Mouse (Mus musculus): ENCODE results near the gene Taar1. TPM values are rescaled to one million over a fixed set of nuclear protein-coding genes. Genes with fewer than 3 reads are reported as not detected.

Gene Taar1
- polyA plus RNA-seq, 1 experiment from 2014 or later: not detected

DNA sequence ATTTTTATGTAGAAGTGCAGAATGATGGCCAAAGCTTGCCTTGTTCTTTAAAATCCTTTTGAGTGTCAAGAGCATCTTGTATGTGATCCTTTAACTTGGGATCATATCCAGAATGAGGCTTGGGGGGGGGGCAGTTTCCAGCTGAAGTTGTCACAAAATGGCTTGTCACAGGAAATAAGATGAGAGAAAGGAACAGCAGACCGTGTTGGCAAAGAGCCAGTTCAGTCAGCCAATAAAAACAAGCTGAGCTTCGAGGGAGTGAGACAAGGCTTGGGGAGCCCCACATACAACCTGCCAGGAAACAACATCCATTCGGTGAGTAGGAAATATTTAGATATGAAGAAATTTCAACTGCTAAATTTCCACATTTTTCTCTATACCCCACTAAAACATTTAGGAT is 43.3 kb downstream of the Taar1 start:
- no peak overlapping the region for H3K4me2 ChIP-seq (replicated peaks; ENCODE audit: low read depth)
- no peak overlapping the region for H3K4me3 ChIP-seq (ENCODE audit: low read depth, low read length)
- no peaks in the 10 kb centered on the region for H3K27me3 ChIP-seq (replicated peaks; ENCODE audit: control insufficient read depth, insufficient read depth, low read length)
- H3K9ac ChIP-seq (ENCODE audit: low read depth, low read length): no peak overlapping the region
- WGBS: 39% methylated on average over 3 of the region's 3 CpGs
- no peaks in the 10 kb centered on the region for H3K36me3 ChIP-seq (ENCODE audit: control insufficient read depth, insufficient read depth)
- no peaks in the 10 kb centered on the region for H3K9me3 ChIP-seq (ENCODE audit: control insufficient read depth)
- no peak overlapping the region for H3K27ac ChIP-seq (ENCODE audit: low read depth, low read length)
- ATAC-seq: no peak
- no peaks in the 10 kb centered on the region for H3K4me1 ChIP-seq (replicated peaks; ENCODE audit: control insufficient read depth, insufficient read depth, low read length)
- no peak for TF ChIP-seq CTCF (IDR thresholded peaks at IDR 0.05; ENCODE audit: low read depth)

DNA sequence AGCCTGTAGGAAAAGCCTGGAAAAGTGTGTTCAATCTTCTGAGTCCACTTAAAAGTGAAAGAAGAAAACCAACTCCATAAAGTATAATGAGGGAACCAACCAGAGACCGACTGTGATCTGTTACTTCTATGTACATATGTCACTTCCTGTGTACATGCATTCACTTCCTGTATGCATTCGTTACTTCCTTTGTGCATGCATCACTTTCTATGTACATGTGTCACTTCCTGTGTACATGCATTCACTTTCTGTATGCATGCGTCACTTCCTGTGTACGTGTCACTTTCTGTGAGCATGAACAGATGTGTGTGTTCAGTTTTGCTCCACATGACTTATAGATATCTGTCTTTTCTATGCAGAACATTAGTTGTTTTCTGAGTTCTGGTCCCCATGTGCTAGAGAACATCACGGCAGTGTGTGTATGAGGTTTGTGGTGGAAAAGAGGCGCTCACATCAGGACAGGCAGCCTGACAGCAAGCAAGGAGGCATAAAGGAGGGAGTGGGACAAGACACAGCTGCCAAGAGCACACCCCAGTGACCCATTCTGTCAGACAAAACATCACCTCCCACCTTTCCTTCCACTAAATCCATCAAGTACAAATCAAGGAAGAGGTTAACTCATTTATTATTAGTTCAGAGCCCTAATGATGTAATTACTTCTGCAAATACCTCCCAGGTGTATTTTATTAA is 44.9 kb downstream of the Taar1 start:
- 84% methylated on average over 6 of the region's 6 CpGs for WGBS
- no peak for ATAC-seq
- H3K27ac ChIP-seq (ENCODE audit: low read depth, low read length): no peak overlapping the region

DNA sequence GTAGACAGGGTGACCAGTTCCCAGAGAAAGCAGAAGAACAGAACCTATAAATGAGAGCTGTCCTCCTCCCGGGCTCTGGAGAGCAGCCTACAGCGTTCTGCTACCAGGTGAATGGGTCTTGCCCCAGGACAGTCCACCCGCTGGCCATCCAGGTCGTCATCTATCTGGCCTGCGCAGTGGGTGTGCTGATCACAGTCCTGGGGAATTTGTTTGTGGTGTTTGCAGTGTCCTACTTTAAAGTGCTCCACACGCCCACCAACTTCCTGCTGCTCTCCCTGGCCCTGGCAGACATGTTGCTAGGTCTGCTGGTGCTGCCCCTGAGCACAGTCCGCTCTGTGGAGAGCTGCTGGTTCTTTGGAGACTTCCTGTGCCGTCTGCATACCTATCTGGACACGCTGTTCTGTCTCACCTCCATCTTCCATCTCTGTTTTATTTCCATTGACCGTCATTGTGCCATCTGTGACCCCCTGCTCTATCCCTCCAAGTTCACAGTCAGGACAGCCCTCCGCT is 50.6 kb downstream of the Taar1 start, which contains the start of gene Taar5:
Gene Taar5, plus strand, starts transcription at position 51 of the 510 bp plus-strand sequence.
- Histone ChIP-seq H3K4me3 (ENCODE audit: low read depth, low read length) (no peak within 1 kb of the TSS), H3K4me2 (replicated peaks; ENCODE audit: low read depth) (no peak within 1 kb of the TSS), H3K27me3 (replicated peaks; ENCODE audit: control insufficient read depth, insufficient read depth, low read length) (no peaks in the 10 kb centered on the region), H3K9me3 (ENCODE audit: control insufficient read depth) (no peaks in the 10 kb centered on the region), H3K9ac (ENCODE audit: low read depth, low read length) (no peak within 1 kb of the TSS), H3K27ac (ENCODE audit: low read depth, low read length) (no peak within 1 kb of the TSS), H3K4me1 (replicated peaks; ENCODE audit: control insufficient read depth, insufficient read depth, low read length) (no peaks in the 10 kb centered on the region), H3K36me3 (ENCODE audit: control insufficient read depth, insufficient read depth) (no peaks in the 10 kb centered on the region)
- no peak for ATAC-seq
- 88% methylated on average over 11 of the region's 11 CpGs for WGBS
- TF ChIP-seq CTCF (IDR thresholded peaks at IDR 0.05; ENCODE audit: low read depth): no peak

More for the DNA sequence above, 44.9 kb downstream of the Taar1 start:
- Histone ChIP-seq H3K9ac (ENCODE audit: low read depth, low read length) (no peak overlapping the region), H3K4me2 (replicated peaks; ENCODE audit: low read depth) (no peak overlapping the region), H3K36me3 (ENCODE audit: control insufficient read depth, insufficient read depth) (no peaks in the 10 kb centered on the region), H3K4me1 (replicated peaks; ENCODE audit: control insufficient read depth, insufficient read depth, low read length) (no peaks in the 10 kb centered on the region), H3K27me3 (replicated peaks; ENCODE audit: control insufficient read depth, insufficient read depth, low read length) (no peaks in the 10 kb centered on the region), H3K4me3 (ENCODE audit: low read depth, low read length) (no peak overlapping the region), H3K9me3 (ENCODE audit: control insufficient read depth) (no peaks in the 10 kb centered on the region)
- no peak for TF ChIP-seq CTCF (IDR thresholded peaks at IDR 0.05; ENCODE audit: low read depth)

Other genes with a start within 250 kb of the Taar1 start
- 144 and 151 TPM in 2 replicates for gene Rps12, start 133.1 kb upstream of the Taar1 start, polyA plus RNA-seq (2015; fragmentation: Nextera tagmentation; extraction: Ambion mirVana)
- 12.9 and 14.0 TPM in 2 replicates for gene Slc18b1, start 123.4 kb upstream of the Taar1 start, polyA plus RNA-seq (2015; fragmentation: Nextera tagmentation; extraction: Ambion mirVana)
- gene Vnn3, start 68.9 kb upstream of the Taar1 start, polyA plus RNA-seq (2015; fragmentation: Nextera tagmentation; extraction: Ambion mirVana): 0.10 TPM in 1 of 2 replicates, not detected in the other
- gene Vnn1, start 25.7 kb upstream of the Taar1 start, polyA plus RNA-seq (2015; fragmentation: Nextera tagmentation; extraction: Ambion mirVana): 7.4 and 8.2 TPM in 2 replicates
- gene Taar2, start 18.2 kb downstream of the Taar1 start, polyA plus RNA-seq (2015; fragmentation: Nextera tagmentation; extraction: Ambion mirVana): not detected in 2 replicates
- gene Taar3, start 29.2 kb downstream of the Taar1 start, polyA plus RNA-seq (2015; fragmentation: Nextera tagmentation; extraction: Ambion mirVana): not detected in 2 replicates
- not detected in 2 replicates for gene Taar4, start 40.1 kb downstream of the Taar1 start, polyA plus RNA-seq (2015; fragmentation: Nextera tagmentation; extraction: Ambion mirVana)
- gene Taar5, start 50.4 kb downstream of the Taar1 start, polyA plus RNA-seq (2015; fragmentation: Nextera tagmentation; extraction: Ambion mirVana): not detected in 2 replicates
- not detected in 2 replicates for gene Taar6, start 65.3 kb downstream of the Taar1 start, polyA plus RNA-seq (2015; fragmentation: Nextera tagmentation; extraction: Ambion mirVana)
- gene Taar7a, start 73.1 kb downstream of the Taar1 start, polyA plus RNA-seq (2015; fragmentation: Nextera tagmentation; extraction: Ambion mirVana): not detected in 2 replicates
- gene Taar7b, start 79.6 kb downstream of the Taar1 start, polyA plus RNA-seq (2015; fragmentation: Nextera tagmentation; extraction: Ambion mirVana): not detected in 2 replicates
- gene Taar7d, start 106.9 kb downstream of the Taar1 start, polyA plus RNA-seq (2015; fragmentation: Nextera tagmentation; extraction: Ambion mirVana): not detected in 2 replicates
- gene Taar7e, start 117.3 kb downstream of the Taar1 start, polyA plus RNA-seq (2015; fragmentation: Nextera tagmentation; extraction: Ambion mirVana): not detected in 2 replicates
- gene Taar7f, start 129.2 kb downstream of the Taar1 start, polyA plus RNA-seq (2015; fragmentation: Nextera tagmentation; extraction: Ambion mirVana): not detected in 2 replicates
- gene Taar8a, start 156.1 kb downstream of the Taar1 start, polyA plus RNA-seq (2015; fragmentation: Nextera tagmentation; extraction: Ambion mirVana): not detected in 2 replicates
- not detected in 2 replicates for gene Taar8b, start 171.9 kb downstream of the Taar1 start, polyA plus RNA-seq (2015; fragmentation: Nextera tagmentation; extraction: Ambion mirVana)
- not detected in 2 replicates for gene Taar8c, start 181.6 kb downstream of the Taar1 start, polyA plus RNA-seq (2015; fragmentation: Nextera tagmentation; extraction: Ambion mirVana)
- not detected in 2 replicates for gene Taar9, start 189.2 kb downstream of the Taar1 start, polyA plus RNA-seq (2015; fragmentation: Nextera tagmentation; extraction: Ambion mirVana)
- gene Stx7, start 228.9 kb downstream of the Taar1 start, polyA plus RNA-seq (2015; fragmentation: Nextera tagmentation; extraction: Ambion mirVana): 171 and 189 TPM in 2 replicates